Mouse (Mus musculus) frontal cortex, postnatal 14 days (tissue): Measurements from ENCODE around the gene Gm49776.
"Not testable (repeated sequence)": the region's sequence is repeated elsewhere in the genome, so short reads cannot be mapped to it uniquely, and the experiment has no call there.

ENCODE experiments used
- DNase-seq, 2 experiments: peaks; one replicate each; pipeline ENCODE4 v3.0.0; 2022; ENCODE audit warnings: low spot score in 2 of 2

The Gm49776 gene

GRCm38 (mm10) chr16:18203430-18204091, 54.6 kb downstream of the Gm49776 start:
- no peak for DNase-seq

GRCm38 (mm10) chr16:18202061-18202460, 56.1 kb downstream of the Gm49776 start:
- no peak for DNase-seq

- no peak for DNase-seq
Measured at GRCm38 (mm10) chr16:18201620-18202019, 56.5 kb downstream of the Gm49776 start.

GRCm38 (mm10) chr16:18200062-18200461, 58.1 kb downstream of the Gm49776 start:
- no peak for DNase-seq

GRCm38 (mm10) chr16:18198365-18199098, 59.6 kb downstream of the Gm49776 start:
- DNase-seq, result no peak

- DNase-seq, result no peak
Measured at GRCm38 (mm10) chr16:18197881-18198280, 60.2 kb downstream of the Gm49776 start.

GRCm38 (mm10) chr16:18195561-18195960, 62.6 kb downstream of the Gm49776 start:
- not testable (repeated sequence) for DNase-seq
